ENCODE assay signal across 36 mouse cellular contexts in the genomic region with DNA sequence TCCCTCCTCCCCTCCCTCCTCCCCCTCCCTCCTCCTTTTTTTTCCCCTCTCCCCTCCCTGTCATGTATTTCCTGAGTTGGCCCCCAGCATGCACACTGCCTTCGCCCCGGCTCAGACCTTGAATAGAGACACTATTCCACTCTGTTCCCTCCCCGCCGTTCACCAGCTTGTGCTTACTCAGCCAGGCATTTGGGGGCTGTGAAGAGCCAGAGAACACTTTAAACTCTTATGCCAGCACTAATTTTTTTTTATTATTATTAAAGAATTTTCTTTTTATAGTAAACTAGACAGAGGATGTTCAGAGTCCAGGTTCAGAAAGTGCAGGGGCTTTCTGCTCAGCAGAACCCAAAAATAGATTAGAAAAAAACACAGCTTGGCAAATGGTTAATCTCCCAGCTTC. TPM values are rescaled to one million over a fixed set of nuclear protein-coding genes. Genes with fewer than 3 reads are reported as not detected.
DNase-seq lines count a peak whose midpoint lies in the region; ATAC-seq and TF ChIP-seq lines count a peak whose summit lies in the region.
"Had no signal": no experiment of that assay in that cellular context is flagged by ENCODE, and none has a peak within 500 bp of the region (broad histone marks: within the 10 kb centered on the region; RNA-seq: fewer than 3 reads in every experiment).

No protein-coding gene starts in this region.

- no peak overlapping the region for H3K4me2 ChIP-seq in embryonic facial prominence, embryonic 14.5 days (ENCODE audit: low read depth, low read length)
- no peak overlapping the region for H3K4me2 ChIP-seq in kidney, embryonic 16.5 days (replicated peaks; ENCODE audit: low read depth, low read length)
- H3K4me2 ChIP-seq in intestine, postnatal 0 days (replicated peaks; ENCODE audit: low read depth), result no peak overlapping the region
- H3K4me2 ChIP-seq: embryonic facial prominence, embryonic 15.5 days; forebrain, embryonic 12.5 days; midbrain, embryonic 13.5 days; neural tube, embryonic 13.5 days had no signal

- 30% methylated on average over 3 of the region's 4 CpGs for WGBS in embryonic facial prominence, embryonic 14.5 days
- 52% methylated on average over 4 of the region's 4 CpGs for WGBS in embryonic facial prominence, embryonic 10.5 days
- 62% methylated on average over 4 of the region's 4 CpGs for WGBS in kidney, embryonic 16.5 days
- WGBS in intestine, postnatal 0 days, result 53% methylated on average over 4 of the region's 4 CpGs

- no peak overlapping the region for H3K9ac ChIP-seq in embryonic facial prominence, embryonic 14.5 days (ENCODE audit: low read depth, low read length)
- H3K9ac ChIP-seq in kidney, embryonic 16.5 days (replicated peaks; ENCODE audit: low read length), result no peak overlapping the region
- H3K9ac ChIP-seq in intestine, postnatal 0 days (ENCODE audit: low read depth, low read length), result no peak overlapping the region
- H3K9ac ChIP-seq: embryonic facial prominence, embryonic 15.5 days; forebrain, embryonic 12.5 days; forebrain, postnatal 0 days; liver, embryonic 14.5 days; midbrain, embryonic 13.5 days; neural tube, embryonic 13.5 days had no signal

- H3K36me3 ChIP-seq in embryonic facial prominence, embryonic 14.5 days (ENCODE audit: control insufficient read depth, insufficient read depth, low read length), result no peaks in the 10 kb centered on the region
- H3K36me3 ChIP-seq in embryonic facial prominence, embryonic 10.5 days (replicated peaks), result no peaks in the 10 kb centered on the region
- no peaks in the 10 kb centered on the region for H3K36me3 ChIP-seq in kidney, embryonic 16.5 days (ENCODE audit: insufficient read depth, low read length)
- H3K36me3 ChIP-seq in intestine, postnatal 0 days (ENCODE audit: control insufficient read depth, insufficient read depth), result no peaks in the 10 kb centered on the region
- H3K36me3 ChIP-seq: embryonic facial prominence, embryonic 15.5 days; forebrain, embryonic 12.5 days; midbrain, embryonic 13.5 days; neural tube, embryonic 13.5 days had no signal

- TF ChIP-seq CTCF in intestine, postnatal 0 days (IDR thresholded peaks at IDR 0.05; ENCODE audit: low read depth), result no peak

- DNase-seq in embryonic facial prominence, embryonic 14.5 days (ENCODE audit: low spot score), result peak; percentile 23
- DNase-seq in embryonic facial prominence, embryonic 10.5 days (ENCODE audit: low spot score), result no peak
- DNase-seq in kidney, adult 18-20 months, result peak; percentile 33
- peak; percentile 71 to 84 for DNase-seq in kidney, postnatal 36 days
- DNase-seq in left cerebral cortex, adult 8-10 months (ENCODE audit: low spot score in 2 of 2), result no peak
- DNase-seq in left cerebral cortex, adult 11 months (ENCODE audit: low spot score), result no peak
- DNase-seq: adrenal gland, adult 2 months; adrenal gland, postnatal 36 days; cerebellum, adult 18-20 months; forebrain, postnatal 0 days; heart, postnatal 14 days; liver; lung, adult 2 months; lung, postnatal 10 days; thymus, postnatal 25 days had no signal

- H3K27ac ChIP-seq in embryonic facial prominence, embryonic 14.5 days (replicated peaks; ENCODE audit: low read depth, low read length), result no peak overlapping the region
- H3K27ac ChIP-seq in embryonic facial prominence, embryonic 10.5 days (replicated peaks), result no peak overlapping the region
- no peak overlapping the region for H3K27ac ChIP-seq in kidney, embryonic 16.5 days (ENCODE audit: low read length)
- no peak overlapping the region for H3K27ac ChIP-seq in intestine, postnatal 0 days (ENCODE audit: low read depth, low read length)
- H3K27ac ChIP-seq: embryonic facial prominence, embryonic 15.5 days; forebrain, embryonic 12.5 days; liver, embryonic 14.5 days; macrophage; midbrain, embryonic 13.5 days; neural tube, embryonic 13.5 days had no signal

- ATAC-seq in embryonic facial prominence, embryonic 14.5 days (ENCODE audit: low read depth), result no peak
- 0 out of 2 replicates have a peak, but pooled peaks have one; percentile 55 for ATAC-seq in kidney, embryonic 16.5 days (ENCODE audit: low FRiP score, low TSS enrichment)
- ATAC-seq in intestine, postnatal 0 days, result no peak
- ATAC-seq: activated CD4-positive, CD25-positive, alpha-beta regulatory T cell, adult 4 months; forebrain, postnatal 0 days; midbrain, embryonic 13.5 days had no signal

- H3K27me3 ChIP-seq in embryonic facial prominence, embryonic 14.5 days (replicated peaks; ENCODE audit: control insufficient read depth, insufficient read depth, low read length), result no peaks in the 10 kb centered on the region
- peaks cover 10% of the 10 kb centered on the region; the same call in 1 of the 2 replicates for H3K27me3 ChIP-seq in embryonic facial prominence, embryonic 10.5 days (replicated peaks; ENCODE audit: low read depth, poor library complexity, severe bottlenecking)
- peaks cover 13% of the 10 kb centered on the region for H3K27me3 ChIP-seq in kidney, embryonic 16.5 days (ENCODE audit: insufficient read depth, low read length)
- no peaks in the 10 kb centered on the region for H3K27me3 ChIP-seq in intestine, postnatal 0 days (replicated peaks; ENCODE audit: control insufficient read depth, insufficient read depth, low read length)

- no peak overlapping the region for H3K4me3 ChIP-seq in embryonic facial prominence, embryonic 14.5 days (ENCODE audit: low read depth, low read length)
- no peak overlapping the region for H3K4me3 ChIP-seq in embryonic facial prominence, embryonic 10.5 days
- H3K4me3 ChIP-seq in kidney, embryonic 16.5 days (ENCODE audit: low read length), result no peak overlapping the region
- no peak overlapping the region for H3K4me3 ChIP-seq in intestine, postnatal 0 days (ENCODE audit: low read depth, low read length)
- H3K4me3 ChIP-seq: embryonic facial prominence, embryonic 15.5 days; forebrain, embryonic 12.5 days; midbrain, embryonic 13.5 days; neural tube, embryonic 13.5 days had no signal

- no peaks in the 10 kb centered on the region for H3K9me3 ChIP-seq in embryonic facial prominence, embryonic 14.5 days (ENCODE audit: control insufficient read depth, low read length)
- H3K9me3 ChIP-seq in embryonic facial prominence, embryonic 10.5 days, result no peaks in the 10 kb centered on the region
- H3K9me3 ChIP-seq in kidney, embryonic 16.5 days (ENCODE audit: low read length), result no peaks in the 10 kb centered on the region
- no peaks in the 10 kb centered on the region for H3K9me3 ChIP-seq in intestine, postnatal 0 days (ENCODE audit: control insufficient read depth)
- H3K9me3 ChIP-seq: embryonic facial prominence, embryonic 15.5 days; forebrain, embryonic 12.5 days; midbrain, embryonic 13.5 days; neural tube, embryonic 13.5 days had no signal

- H3K4me1 ChIP-seq in embryonic facial prominence, embryonic 14.5 days (ENCODE audit: control insufficient read depth, insufficient read depth, low read length), result peaks cover 4% of the 10 kb centered on the region; the same call in 1 of the 2 replicates
- H3K4me1 ChIP-seq in embryonic facial prominence, embryonic 10.5 days, result peaks cover 28% of the 10 kb centered on the region
- H3K4me1 ChIP-seq in kidney, embryonic 16.5 days (ENCODE audit: insufficient read depth, low read length), result peaks cover 12% of the 10 kb centered on the region; the same call in 1 of the 2 replicates
- H3K4me1 ChIP-seq in intestine, postnatal 0 days (replicated peaks; ENCODE audit: control insufficient read depth, insufficient read depth, low read length), result peaks cover 5% of the 10 kb centered on the region; the same call in 1 of the 2 replicates
- H3K4me1 ChIP-seq: embryonic facial prominence, embryonic 15.5 days had no signal

RNA-seq across cellular contexts. Expression of gene Pfdn4, which starts 31.4 kb away (rescaled TPM):
- polyA plus RNA-seq in embryonic facial prominence, embryonic 14.5 days (2014; fragmentation: Nextera tagmentation; extraction: Ambion mirVana), result 82.4 and 87.6 TPM in 2 replicates
- polyA plus RNA-seq in embryonic facial prominence, embryonic 10.5 days (2016; fragmentation: Nextera tagmentation; extraction: Ambion mirVana), result 91.9 and 96.9 TPM in 2 replicates
- polyA plus RNA-seq in kidney, embryonic 16.5 days (2015; fragmentation: Nextera tagmentation; extraction: Ambion mirVana), result 56.4 and 74.0 TPM in 2 replicates
- 54.6 and 58.3 TPM in 2 replicates for polyA plus RNA-seq in intestine, postnatal 0 days (2015; fragmentation: Nextera tagmentation; extraction: Ambion mirVana)
- 10 to 100 TPM; 21.4 to 32.9 (median 29.2) TPM for total RNA-seq in left cerebral cortex, adult 8-10 months (2022)

RNA-seq across cellular contexts. Expression of gene Cyp24a1, which starts 32.1 kb away (rescaled TPM):
- polyA plus RNA-seq in embryonic facial prominence, embryonic 14.5 days (2014; fragmentation: Nextera tagmentation; extraction: Ambion mirVana), result not detected in 2 replicates
- polyA plus RNA-seq in embryonic facial prominence, embryonic 10.5 days (2016; fragmentation: Nextera tagmentation; extraction: Ambion mirVana), result not detected in 2 replicates
- polyA plus RNA-seq in kidney, embryonic 16.5 days (2015; fragmentation: Nextera tagmentation; extraction: Ambion mirVana), result 3.2 and 4.0 TPM in 2 replicates
- polyA plus RNA-seq in intestine, postnatal 0 days (2015; fragmentation: Nextera tagmentation; extraction: Ambion mirVana), result not detected in 2 replicates
- total RNA-seq in left cerebral cortex, adult 8-10 months (2022), result not detected
- total RNA-seq: adrenal gland, adult 2 months; adrenal gland, postnatal 36 days; CH12.LX; common myeloid progenitor, adult 5-6 weeks; ES-E14; forebrain, postnatal 0 days; gastrocnemius, adult 8-10 months; gastrocnemius, postnatal 4 days; heart, postnatal 14 days; megakaryocyte-erythroid progenitor cell, adult 5-6 weeks had no signal
- polyA plus RNA-seq: C2C12; forebrain, embryonic 12.5 days; forebrain, postnatal 0 days; heart, embryonic 14.5 days; large intestine, adult 2 months; limb, embryonic 11.5 days; liver, embryonic 14.5 days; lung, adult 2 months; macrophage; neural tube, embryonic 13.5 days; small intestine, adult 2 months; stomach, embryonic 16.5 days had no signal

RNA-seq across cellular contexts. Expression of gene Bcas1, which starts 37.2 kb away (rescaled TPM):
- polyA plus RNA-seq in embryonic facial prominence, embryonic 14.5 days (2014; fragmentation: Nextera tagmentation; extraction: Ambion mirVana), result 0.90 and 2.5 TPM in 2 replicates
- polyA plus RNA-seq in embryonic facial prominence, embryonic 10.5 days (2016; fragmentation: Nextera tagmentation; extraction: Ambion mirVana), result 0.92 and 1.2 TPM in 2 replicates
- polyA plus RNA-seq in kidney, embryonic 16.5 days (2015; fragmentation: Nextera tagmentation; extraction: Ambion mirVana), result 0.66 and 1.0 TPM in 2 replicates
- 4.7 and 5.6 TPM in 2 replicates for polyA plus RNA-seq in intestine, postnatal 0 days (2015; fragmentation: Nextera tagmentation; extraction: Ambion mirVana)
- total RNA-seq in left cerebral cortex, adult 8-10 months (2022), result 100 to 1,000 TPM in 1 of 4 experiments, 10 to 100 TPM in 3; 91.0 to 102 (median 94.4) TPM
- total RNA-seq: megakaryocyte-erythroid progenitor cell, adult 5-6 weeks had no signal
- polyA plus RNA-seq: adrenal gland, adult 2 months; C2C12; macrophage had no signal

Comparison
In these comparisons a context has a peak if more than half of its experiments do, and no peak if none do; other contexts are left out.
1. DNase-seq: peak in embryonic facial prominence, embryonic 14.5 days (single experiment), kidney, adult 18-20 months (single experiment) and kidney, postnatal 36 days (2 of 2); none in embryonic facial prominence, embryonic 10.5 days (single experiment), left cerebral cortex, adult 8-10 months (0 of 2) and left cerebral cortex, adult 11 months (single experiment).